Mouse (Mus musculus): ENCODE measurements at regions not wholly inside any gene's neighbourhood (a gene's known extent, or its start where the extent isn't known, plus 50 kb on each side); places are given as distances from the start of the nearest gene placed in this dataset.
A peak's percentile ranks its signal among the peaks of the same experiment; 100 is the strongest.

- no peak for ATAC-seq (replicated peaks; ENCODE audit: poor library complexity, severe bottlenecking)
Observed at GRCm38 (mm10) chr6:120614526-120614925, 51.6 kb upstream of the Cecr2 start.

- no peak for ATAC-seq (replicated peaks; ENCODE audit: poor library complexity, severe bottlenecking)
Observed at GRCm38 (mm10) chr6:120612346-120612745, 53.8 kb upstream of the Cecr2 start.

- no peak for ATAC-seq (replicated peaks; ENCODE audit: poor library complexity, severe bottlenecking)
Observed at GRCm38 (mm10) chr6:120609858-120610257, 56.3 kb upstream of the Cecr2 start.

- ATAC-seq (replicated peaks; ENCODE audit: poor library complexity, severe bottlenecking) = no peak
Observed at GRCm38 (mm10) chr6:120605471-120605870, 60.7 kb upstream of the Cecr2 start.

- no peak for ATAC-seq (replicated peaks; ENCODE audit: poor library complexity, severe bottlenecking)
Observed at GRCm38 (mm10) chr6:120604020-120604958, 61.9 kb upstream of the Cecr2 start.

GRCm38 (mm10) chr6:120603454-120603853, 62.7 kb upstream of the Cecr2 start:
- ATAC-seq (replicated peaks; ENCODE audit: poor library complexity, severe bottlenecking) = no peak

- no peak for ATAC-seq (replicated peaks; ENCODE audit: poor library complexity, severe bottlenecking)
Observed at GRCm38 (mm10) chr6:120600376-120600775, 65.8 kb upstream of the Cecr2 start.

- no peak for ATAC-seq (replicated peaks; ENCODE audit: poor library complexity, severe bottlenecking)
Observed at GRCm38 (mm10) chr6:120598471-120598870, 67.4 kb upstream of the Hdhd5 start.

GRCm38 (mm10) chr6:120597887-120598286, 66.8 kb upstream of the Hdhd5 start:
- no peak for ATAC-seq (replicated peaks; ENCODE audit: poor library complexity, severe bottlenecking)

- ATAC-seq (replicated peaks; ENCODE audit: poor library complexity, severe bottlenecking) = no peak
Observed at GRCm38 (mm10) chr6:120596717-120597116, 65.6 kb upstream of the Hdhd5 start.

- no peak for ATAC-seq (replicated peaks; ENCODE audit: poor library complexity, severe bottlenecking)
Observed at GRCm38 (mm10) chr6:120594463-120594862, 63.3 kb upstream of the Hdhd5 start.

GRCm38 (mm10) chr6:120592705-120593104, 61.6 kb upstream of the Hdhd5 start:
- ATAC-seq (replicated peaks; ENCODE audit: poor library complexity, severe bottlenecking) = no peak

- ATAC-seq (replicated peaks; ENCODE audit: poor library complexity, severe bottlenecking) = peak; percentile 77
Observed at GRCm38 (mm10) chr6:120592031-120592681, 61.0 kb upstream of the Hdhd5 start.

- ATAC-seq (replicated peaks; ENCODE audit: poor library complexity, severe bottlenecking) = no peak
Observed at GRCm38 (mm10) chr6:120590191-120590590, 59.1 kb upstream of the Hdhd5 start.

GRCm38 (mm10) chr6:120588701-120589659, 57.9 kb upstream of the Hdhd5 start:
- ATAC-seq (replicated peaks; ENCODE audit: poor library complexity, severe bottlenecking) = no peak

GRCm38 (mm10) chr6:120585941-120586280, 54.8 kb upstream of the Hdhd5 start:
- ATAC-seq (replicated peaks; ENCODE audit: poor library complexity, severe bottlenecking) = no peak

GRCm38 (mm10) chr6:120585118-120585940, 54.2 kb upstream of the Hdhd5 start:
- ATAC-seq (replicated peaks; ENCODE audit: poor library complexity, severe bottlenecking) = 0 out of 2 replicates have a peak, but pooled peaks have one; percentile 30

- no peak for ATAC-seq (replicated peaks; ENCODE audit: poor library complexity, severe bottlenecking)
Observed at GRCm38 (mm10) chr6:120581748-120582147, 50.6 kb upstream of the Hdhd5 start.
